Mouse (Mus musculus): ENCODE results near the gene Specc1.

GRCm38 (mm10) chr11:62012039-62012438, 55.5 kb downstream of the Specc1 start:
- TF ChIP-seq MAX (IDR thresholded peaks at IDR 0.05; ENCODE audit: low read depth): no peak
- TF ChIP-seq SRF (IDR thresholded peaks at IDR 0.05; ENCODE audit: control insufficient read depth, insufficient read length, low read depth): no peak
- TF ChIP-seq POLR2A (IDR thresholded peaks at IDR 0.05; ENCODE audit: insufficient read length, low read depth): no peak
- TF ChIP-seq TCF12 (IDR thresholded peaks at IDR 0.05; ENCODE audit: insufficient read depth, poor library complexity, severe bottlenecking): no peak
- TF ChIP-seq TCF3 (IDR thresholded peaks at IDR 0.05; ENCODE audit: insufficient read length, low read depth): no peak
- TF ChIP-seq USF1 (IDR thresholded peaks at IDR 0.05; ENCODE audit: low read depth): no peak
- TF ChIP-seq CEBPB (IDR thresholded peaks at IDR 0.05; ENCODE audit: insufficient read depth, poor library complexity, severe bottlenecking): no peak
- TF ChIP-seq E2F4 (IDR thresholded peaks at IDR 0.05; ENCODE audit: insufficient read depth): no peak
- no peak for TF ChIP-seq MYOD1 (IDR thresholded peaks at IDR 0.05; ENCODE audit: control insufficient read depth in 1 of 3, insufficient read length in 2 of 3, low read depth in 2 of 3)
- TF ChIP-seq REST (IDR thresholded peaks at IDR 0.05; ENCODE audit: insufficient read depth, insufficient read length): no peak

Data from myocyte (in vitro differentiated cells).